Mouse (Mus musculus) CD4-positive, CD25-positive, alpha-beta regulatory T cell, adult 4 months (primary cell): ENCODE data around the gene Zdhhc11. TPM values are rescaled to one million over a fixed set of nuclear protein-coding genes. Genes with fewer than 3 reads are reported as not detected.
"Not testable (repeated sequence)": the region's sequence is repeated elsewhere in the genome, so short reads cannot be mapped to it uniquely, and the experiment has no call there.

Source experiments
- ATAC-seq: one replicate; pipeline ENCODE4 v1.8.0; 2017
- polyA plus RNA-seq, 2 experiments: library from polyadenylated mRNA; unstranded; fragments of 100-300 nt; shearing (Covaris generic); gene quantifications; one replicate each; pipeline ENCODE4 v1.2.1; 2017

The Zdhhc11 gene
- polyA plus RNA-seq, 2 experiments from 2014 or later, result not detected

DNA sequence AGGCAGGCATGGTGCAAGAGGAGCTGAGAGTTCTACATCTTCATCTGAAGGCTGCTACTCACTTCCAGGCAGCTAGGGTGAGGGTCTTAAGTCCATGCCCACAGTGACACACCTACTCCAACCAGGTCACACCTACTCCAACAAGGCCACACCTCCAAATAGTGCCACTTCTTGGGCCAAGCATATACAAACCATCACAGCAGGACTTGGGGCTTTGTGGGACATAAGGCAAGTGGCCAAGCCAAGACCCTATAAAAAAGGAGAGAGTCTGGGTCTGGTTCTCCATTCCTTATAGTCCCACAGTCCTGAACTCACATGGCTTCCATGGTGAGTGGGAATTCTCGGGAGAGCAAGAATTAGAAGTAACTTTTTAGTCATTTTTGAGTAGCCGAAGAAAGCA, 44.6 kb downstream of the Zdhhc11 start:
- ATAC-seq, result not testable (repeated sequence)

DNA sequence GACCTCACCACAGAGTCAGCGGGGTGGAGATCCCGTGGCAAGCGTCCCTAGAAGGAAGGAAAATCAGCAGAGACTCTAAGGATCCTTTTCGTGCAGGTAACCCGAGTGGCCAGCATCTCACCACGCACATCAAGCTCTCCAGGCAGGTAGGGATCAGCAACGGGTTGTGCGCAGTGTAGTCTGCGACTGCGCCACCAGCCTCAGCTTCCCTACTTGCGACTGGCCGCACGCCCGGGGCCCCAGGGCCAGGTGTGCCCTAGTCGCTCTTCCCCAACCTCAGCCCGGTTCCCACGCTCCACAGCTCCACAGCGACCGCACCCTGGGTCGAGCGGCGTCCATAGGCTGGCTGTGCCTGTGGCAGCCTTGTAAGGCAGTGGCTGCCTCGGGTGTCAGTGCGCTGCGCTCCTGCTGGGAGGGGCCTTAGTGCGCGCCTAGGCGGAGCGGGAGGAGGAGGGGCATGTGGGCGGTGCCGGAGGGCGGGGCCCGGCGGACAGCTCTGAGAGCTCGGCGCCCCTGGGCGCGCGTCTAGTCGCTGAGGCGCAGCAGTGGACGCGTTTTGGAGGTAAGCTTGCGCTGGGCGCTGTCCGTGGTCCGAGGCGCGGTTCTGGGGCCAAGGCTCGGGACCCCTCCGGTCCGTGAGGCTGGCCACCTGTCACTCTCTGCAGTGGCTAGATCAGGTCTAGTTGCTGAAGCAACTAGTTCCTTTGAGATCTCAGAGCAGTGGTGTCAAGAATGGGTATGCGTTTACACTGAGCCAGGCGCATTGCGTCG, 45.5 kb downstream of the Zdhhc11 start, which contains the start of gene Tppp:
Tppp (plus strand) TSS at position 460 of the 771 bp plus-strand sequence.
- ATAC-seq, result peak; percentile 96

DNA sequence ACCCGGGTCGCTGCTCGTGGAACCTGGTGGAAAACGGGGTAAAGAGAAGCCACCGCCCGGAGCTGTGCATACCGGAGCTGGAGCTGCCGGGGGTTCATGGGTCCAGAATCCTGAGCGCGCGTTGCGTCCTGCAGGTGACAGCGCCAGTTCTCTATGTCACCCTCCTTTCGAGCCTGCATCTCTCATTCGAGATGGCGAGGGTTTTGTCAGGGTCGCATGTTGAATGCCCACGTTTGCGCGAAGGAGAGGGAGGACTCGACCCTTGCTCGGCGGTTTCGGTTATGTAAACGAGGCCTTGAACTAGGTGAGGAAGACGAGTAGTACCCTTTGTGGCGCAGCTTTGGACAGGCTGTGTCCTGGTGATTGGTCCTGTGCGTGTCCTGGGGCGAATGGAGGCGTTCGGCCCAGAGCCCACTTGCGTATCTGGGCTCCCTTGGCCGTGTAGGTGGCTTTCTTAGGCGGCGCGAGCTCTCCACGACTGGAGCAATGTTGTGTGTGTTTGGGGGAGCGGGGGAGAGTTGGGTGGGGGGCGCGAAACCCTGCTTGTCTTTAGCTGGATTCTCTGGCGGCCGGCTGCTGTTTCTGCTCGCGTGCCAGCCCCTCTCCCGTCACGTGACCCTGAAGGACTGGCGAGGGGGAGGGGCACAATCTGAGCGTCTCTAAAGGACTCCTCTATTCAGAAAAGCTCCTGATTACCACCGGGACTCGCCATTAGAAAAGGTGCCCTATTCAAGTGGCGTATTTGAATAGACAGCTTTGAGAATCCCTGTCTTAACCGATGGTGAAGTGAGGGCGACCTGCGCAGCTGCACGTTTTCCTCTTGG, 46.4 kb downstream of the Zdhhc11 start:
- ATAC-seq, result peak; percentile 14

DNA sequence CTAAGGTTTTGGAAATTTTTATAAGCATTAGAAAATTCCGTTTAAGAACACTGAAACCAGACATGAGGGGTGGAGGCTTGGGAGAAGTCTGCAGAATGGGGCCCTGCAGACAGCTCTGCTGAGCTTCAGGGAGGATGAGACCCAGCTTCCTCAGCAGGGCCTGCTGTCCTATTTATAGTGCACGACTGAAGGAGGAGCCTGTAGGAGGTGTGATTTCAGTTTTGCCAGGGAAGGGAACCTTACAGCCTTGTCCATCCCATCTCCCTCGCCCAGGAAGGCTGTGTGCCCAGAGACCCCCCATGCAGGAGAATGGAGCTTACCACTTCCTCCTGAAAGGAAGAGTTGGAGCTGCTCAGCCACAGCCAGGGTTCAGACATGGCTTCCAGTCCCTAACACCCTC, 47.0 kb downstream of the Zdhhc11 start:
- no peak for ATAC-seq

DNA sequence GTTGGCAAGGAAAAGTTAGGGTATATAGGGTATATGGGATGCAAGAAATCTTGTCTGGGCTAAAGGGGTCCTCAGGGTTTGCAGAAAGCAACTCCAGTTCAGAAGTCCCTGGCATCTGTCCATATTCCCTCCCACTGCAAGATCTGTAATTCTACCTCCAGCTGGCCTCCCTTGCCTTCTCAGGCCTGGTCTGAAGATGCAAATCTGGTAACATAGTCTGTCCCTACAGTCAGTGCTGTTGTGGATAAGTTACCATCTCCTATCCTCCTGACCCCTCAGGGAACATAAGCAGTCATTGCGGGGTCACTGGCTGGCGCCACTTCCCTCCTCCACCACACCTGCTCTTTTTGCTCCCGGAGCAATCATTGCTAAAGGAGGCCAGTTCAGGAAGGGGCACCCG, 52.3 kb downstream of the Zdhhc11 start:
- ATAC-seq, result no peak

DNA sequence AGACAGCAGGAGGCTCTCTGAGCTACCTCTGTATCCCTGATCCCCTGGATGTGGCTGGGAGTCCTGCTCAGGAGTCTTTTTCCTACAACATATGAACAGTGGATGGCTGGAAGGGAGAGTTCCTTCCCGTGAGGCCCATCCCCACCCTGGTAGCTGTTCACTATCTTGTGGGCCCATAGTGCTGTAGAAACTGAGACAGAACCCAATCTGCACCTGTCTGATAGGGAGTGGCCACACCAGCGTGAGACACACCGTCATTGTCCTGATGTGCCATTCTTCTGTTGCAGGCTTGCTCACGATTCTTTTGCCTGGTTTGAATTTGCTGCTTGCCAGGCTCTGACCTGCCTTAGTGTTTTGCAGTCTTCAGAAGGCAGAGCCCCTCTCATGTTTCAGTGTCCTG, 53.8 kb downstream of the Zdhhc11 start:
- no peak for ATAC-seq

DNA sequence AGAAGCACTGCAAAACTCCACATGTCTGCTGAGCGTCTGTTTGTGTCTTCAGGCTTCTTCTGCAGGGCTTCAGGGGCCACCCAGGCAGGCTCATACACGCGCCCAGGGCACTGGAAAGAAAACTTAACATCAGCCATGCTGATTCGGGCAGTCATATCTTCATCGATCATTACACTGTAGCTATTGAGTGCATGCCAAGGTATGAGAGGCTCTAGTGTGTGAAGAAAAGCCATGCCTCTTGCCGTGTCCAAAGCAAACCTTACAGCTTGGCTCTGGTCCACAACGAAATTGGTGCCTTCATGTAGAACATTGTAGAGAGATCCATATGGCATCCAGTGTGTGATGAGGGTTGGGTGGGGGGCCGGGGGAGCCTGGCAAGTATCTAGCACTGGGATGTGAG, 55.4 kb downstream of the Zdhhc11 start:
- ATAC-seq, result not testable (repeated sequence)

DNA sequence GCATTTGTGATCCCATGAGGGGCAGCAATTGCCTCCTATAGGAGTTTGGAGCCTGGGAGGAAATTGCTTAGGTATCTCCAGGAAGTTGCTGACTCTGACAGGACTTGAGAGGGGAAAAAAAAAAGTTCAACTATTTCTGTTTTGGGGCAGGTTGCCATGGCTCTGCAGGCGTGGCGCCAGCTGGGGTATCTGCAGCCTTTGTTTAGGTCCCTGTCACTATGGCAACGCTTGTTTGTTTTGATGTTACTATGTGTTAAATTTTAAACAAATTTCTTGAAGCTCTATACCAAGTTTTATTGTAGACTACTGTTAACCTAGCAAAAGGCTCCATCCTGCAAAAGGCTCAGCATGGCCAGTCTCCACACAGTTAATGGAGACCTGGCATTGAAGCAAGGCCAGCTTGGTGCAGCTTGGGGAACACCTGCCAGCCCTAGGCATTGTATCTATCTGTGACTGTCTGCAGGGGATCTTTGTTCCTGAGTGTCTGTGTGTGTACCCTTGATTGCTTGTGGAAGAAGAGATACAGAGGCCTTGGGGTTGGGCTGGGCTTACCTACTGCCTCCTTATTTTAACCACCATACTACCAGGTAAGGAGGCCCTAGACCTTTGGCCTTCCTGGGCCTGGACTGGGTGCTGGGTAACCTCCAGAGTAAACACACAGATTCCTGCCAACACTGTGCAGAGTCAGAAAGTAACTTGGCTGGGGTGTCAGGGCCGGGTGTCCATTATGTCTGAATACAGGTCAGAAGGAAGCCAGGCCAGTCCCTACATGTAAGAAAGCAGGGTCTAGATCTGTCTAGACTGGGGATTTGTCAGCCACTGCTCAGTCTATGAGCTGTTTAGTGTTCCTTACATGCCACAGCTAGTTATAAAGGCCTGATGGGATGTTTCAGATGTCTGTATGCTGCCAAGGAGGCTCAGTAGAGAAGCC, 61.8 kb downstream of the Zdhhc11 start:
- ATAC-seq, result peak; percentile 62

DNA sequence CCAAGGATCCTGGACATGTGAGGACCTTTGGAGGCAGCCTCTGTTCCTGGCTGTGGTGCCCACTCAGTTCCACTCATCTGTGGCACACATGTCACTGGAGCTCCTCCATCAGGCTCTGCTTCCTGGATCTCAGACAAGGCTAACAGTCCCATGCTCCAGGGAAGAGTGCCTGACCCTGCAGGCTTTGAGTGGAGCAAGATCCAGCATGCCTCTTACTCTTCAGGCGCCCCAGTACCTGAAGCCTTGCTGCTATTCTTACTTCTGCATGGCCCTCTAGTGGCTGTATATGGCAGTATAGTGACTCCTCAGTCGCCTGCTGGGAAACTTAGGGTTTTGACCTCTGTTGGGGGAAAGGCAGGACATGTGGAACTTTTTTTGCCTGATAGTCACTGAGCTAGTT, 62.6 kb downstream of the Zdhhc11 start:
- peak; percentile 63 for ATAC-seq

DNA sequence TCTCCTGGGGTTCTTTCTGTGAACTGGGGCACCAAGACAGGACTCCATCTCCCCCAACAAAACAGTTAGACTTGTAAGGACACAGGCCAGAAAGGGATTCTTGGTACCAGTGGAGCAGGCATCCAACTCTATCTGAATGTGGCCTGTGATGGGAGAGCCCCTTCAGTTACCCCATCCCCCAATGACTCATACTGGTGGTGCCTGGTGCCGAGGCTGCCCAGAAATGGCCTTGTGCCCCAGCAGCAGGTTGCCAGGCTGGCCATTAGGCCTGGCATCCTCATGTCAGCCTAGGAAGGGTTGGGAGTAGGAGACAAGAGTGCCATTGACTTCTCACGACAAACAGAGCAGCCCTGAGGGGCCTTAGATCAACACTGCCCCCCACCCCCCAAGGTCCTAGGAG, 64.5 kb downstream of the Zdhhc11 start:
- ATAC-seq, result no peak

DNA sequence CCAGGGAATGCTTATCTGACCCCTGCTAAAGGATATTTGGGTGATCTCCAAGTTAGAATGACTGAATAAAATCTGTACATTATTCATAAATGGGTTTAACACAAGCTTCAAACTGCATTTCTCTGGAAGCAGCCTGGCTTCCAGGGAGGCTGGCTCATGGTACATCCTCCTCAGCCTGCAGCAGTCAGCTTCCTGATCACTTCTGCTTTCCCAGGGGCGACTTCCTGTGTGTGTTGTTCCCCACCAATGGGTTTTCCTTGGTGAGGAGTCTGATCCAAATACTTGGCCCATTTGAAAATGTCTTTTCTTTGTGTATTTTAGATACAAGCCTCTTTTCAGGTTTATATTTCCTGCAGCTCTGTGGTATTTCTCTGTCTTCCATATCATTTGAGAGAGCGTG, 65.4 kb downstream of the Zdhhc11 start:
- no peak for ATAC-seq

DNA sequence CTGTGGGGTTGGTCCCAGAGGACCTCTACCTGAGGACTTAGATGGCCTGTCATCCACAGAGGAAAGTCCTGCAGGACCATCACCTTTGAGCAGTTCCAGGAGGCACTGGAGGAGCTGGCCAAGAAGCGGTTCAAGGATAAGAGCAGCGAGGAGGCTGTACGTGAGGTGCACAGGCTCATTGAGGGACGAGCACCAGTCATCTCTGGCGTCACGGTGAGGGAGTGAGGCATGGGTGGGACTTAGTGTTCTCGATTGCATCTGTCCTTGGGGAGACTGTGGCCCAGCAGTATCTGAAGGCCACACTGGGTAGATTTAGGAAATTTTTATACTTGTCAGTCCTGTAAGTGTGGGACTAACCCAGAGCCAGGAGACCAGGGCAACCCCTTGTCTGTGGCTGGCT, 67.0 kb downstream of the Zdhhc11 start:
- no peak for ATAC-seq

DNA sequence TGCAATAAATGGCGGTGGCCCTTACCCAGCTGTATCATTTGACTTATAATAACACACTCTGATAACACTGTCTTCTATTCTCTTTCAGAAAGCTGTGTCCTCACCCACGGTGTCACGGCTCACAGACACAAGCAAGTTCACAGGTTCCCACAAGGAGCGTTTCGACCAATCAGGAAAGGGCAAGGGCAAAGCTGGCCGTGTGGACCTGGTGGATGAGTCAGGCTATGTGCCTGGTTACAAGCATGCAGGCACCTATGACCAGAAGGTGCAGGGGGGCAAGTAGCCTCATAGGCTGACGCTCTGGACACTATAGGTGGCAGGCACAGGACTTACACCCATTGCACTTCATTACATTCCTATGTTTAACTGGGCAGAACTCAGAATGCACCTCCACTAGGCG, 67.5 kb downstream of the Zdhhc11 start:
- ATAC-seq, result no peak

DNA sequence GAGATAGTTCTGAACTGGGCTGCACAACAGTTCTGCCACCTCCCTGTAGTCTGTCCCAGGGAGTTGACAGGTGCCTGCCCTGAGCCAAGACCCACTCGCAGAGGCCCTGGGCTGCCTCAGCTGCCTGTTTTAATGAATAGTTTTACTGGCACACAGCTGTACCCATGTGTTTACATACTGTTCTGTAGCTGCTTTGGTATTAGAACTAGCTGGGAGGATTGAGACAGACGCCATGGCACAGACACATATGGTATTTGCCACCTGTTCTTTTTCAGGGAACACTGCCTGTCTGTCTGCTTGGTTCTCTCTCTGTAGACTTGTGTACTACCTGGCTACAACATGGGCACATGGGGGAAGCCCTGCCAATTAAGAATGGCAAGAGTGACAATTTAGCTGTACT, 71.1 kb downstream of the Zdhhc11 start:
- no peak for ATAC-seq

DNA sequence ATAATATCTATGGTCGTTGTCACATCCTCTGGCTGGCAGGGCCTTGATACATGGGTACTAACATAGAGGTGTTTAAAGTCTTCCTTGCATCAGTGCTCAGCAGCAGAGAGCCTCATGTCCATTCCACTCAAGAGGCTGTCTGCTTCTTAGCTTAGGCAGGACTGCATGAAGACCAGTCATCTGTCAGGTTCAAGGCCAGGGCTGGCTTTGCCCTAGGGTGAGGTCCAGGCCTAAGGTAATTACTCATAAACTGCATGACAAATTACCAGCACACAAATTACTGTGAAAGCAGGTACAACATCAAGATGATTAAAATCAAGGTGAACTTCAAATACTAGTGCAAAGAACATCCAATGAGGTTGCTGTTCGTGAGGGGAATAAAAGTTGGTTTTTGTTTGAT, 72.1 kb downstream of the Zdhhc11 start:
- ATAC-seq, result no peak

DNA sequence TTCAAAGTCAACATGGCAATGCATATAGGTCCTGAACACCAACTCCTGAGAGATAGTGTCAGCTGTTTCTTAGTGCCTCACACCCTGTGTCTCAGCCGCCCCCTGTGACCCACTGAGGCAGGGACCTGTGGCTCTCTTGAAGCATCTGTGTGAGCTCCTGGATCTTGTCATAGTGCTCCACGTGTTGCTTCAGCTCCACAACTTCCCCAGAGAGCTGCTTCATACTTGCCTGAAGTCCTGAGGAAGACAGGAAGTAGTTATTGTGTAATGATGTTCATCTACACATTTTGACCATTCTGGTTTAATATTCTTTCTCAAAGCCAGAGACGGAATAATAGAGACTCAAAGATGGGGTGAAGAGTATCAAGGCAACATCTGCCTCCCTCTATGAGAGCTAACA, 76.3 kb downstream of the Zdhhc11 start:
- ATAC-seq, result no peak

Other genes with a start within 250 kb of the Zdhhc11 start
- 10 to 100 TPM; 37.2 to 50.1 TPM for gene Slc12a7, start 230.8 kb upstream of the Zdhhc11 start, polyA plus RNA-seq
- under 1 TPM; 0.14 to 0.38 TPM for gene Nkd2, start 116.2 kb upstream of the Zdhhc11 start, polyA plus RNA-seq
- 1 to 10 TPM; 1.2 to 2.0 TPM for gene Trip13, start 26.1 kb upstream of the Zdhhc11 start, polyA plus RNA-seq
- gene Brd9, start 26.0 kb upstream of the Zdhhc11 start, polyA plus RNA-seq, result 10 to 100 TPM; 61.9 to 72.2 TPM
- gene Tppp, start 45.6 kb downstream of the Zdhhc11 start, polyA plus RNA-seq, result 1 to 10 TPM in 1 of 2 experiments, under 1 TPM in 1; 0.67 to 1.7 TPM
- gene Cep72, start 98.4 kb downstream of the Zdhhc11 start, polyA plus RNA-seq, result 10 to 100 TPM; 10.2 to 11.0 TPM
- not detected for gene Slc9a3, start 157.6 kb downstream of the Zdhhc11 start, polyA plus RNA-seq
- gene Exoc3, start 244.9 kb downstream of the Zdhhc11 start, polyA plus RNA-seq, result 10 to 100 TPM; 76.7 to 77.9 TPM